Mouse (Mus musculus) stomach, embryonic 15.5 days (tissue): ENCODE measurements at regions not wholly inside any gene's neighbourhood (a gene's known extent, or its start where the extent isn't known, plus 50 kb on each side); places are given as distances from the start of the nearest gene placed in this dataset.

Experiments
- ATAC-seq: fragments of 200-750 bp; cut with Nextera tagmentation; 2 replicates; pipeline ENCODE4 v1.8.0; 2017; ENCODE audit warnings: low read depth, moderate number of reproducible peaks, moderate TSS enrichment; ENCODE audit not compliant: insufficient read depth, low FRiP score
- H3K27ac ChIP-seq: fragments of 300-500 bp; sonication (generic); 2 replicates; pipeline ENCODE4 v1.5.1; 2015; ENCODE audit warnings: mild to moderate bottlenecking, inconsistent platforms
- H3K27me3 ChIP-seq: fragments of 300-500 bp; sonication (generic); replicated peaks from 2 replicates; pipeline ENCODE4 v1.6.1; 2015; ENCODE audit warnings: inconsistent platforms
- H3K36me3 ChIP-seq: fragments of 300-500 bp; sonication (generic); 2 replicates; pipeline ENCODE4 v1.6.1; 2015; ENCODE audit warnings: inconsistent platforms
- H3K4me1 ChIP-seq: fragments of 300-500 bp; sonication (generic); 2 replicates; pipeline ENCODE4 v1.6.1; 2015; ENCODE audit warnings: inconsistent platforms
- H3K4me2 ChIP-seq: fragments of 300-500 bp; sonication (generic); 2 replicates; pipeline ENCODE4 v1.6.1; 2015; ENCODE audit warnings: mild to moderate bottlenecking, inconsistent platforms
- H3K4me3 ChIP-seq: fragments of 300-500 bp; sonication (generic); replicated peaks from 2 replicates; pipeline ENCODE4 v1.5.1; 2015; ENCODE audit warnings: inconsistent platforms
- H3K9ac ChIP-seq: fragments of 300-500 bp; sonication (generic); 2 replicates; pipeline ENCODE4 v1.6.1; 2015; ENCODE audit warnings: inconsistent platforms
- H3K9me3 ChIP-seq: fragments of 300-500 bp; sonication (generic); 2 replicates; pipeline ENCODE4 v1.6.1; 2016; ENCODE audit warnings: inconsistent platforms
- WGBS: fragments of 180-500 bp; shearing (Covaris S2); methylation state at CpG from one replicate; pipeline ENCODE4 v1.1.7; 2015; 5-methylcytosine and 5-hydroxymethylcytosine counted together

GRCm38 (mm10) chr5:106036176-106036575, 159.8 kb downstream of the Zfp326 start:
- Histone ChIP-seq H3K4me1 (no peaks in the 10 kb centered on the region), H3K4me3 (no peak overlapping the region), H3K9ac (no peak overlapping the region), H3K4me2 (peak overlapping the region; percentile 15; the same call in 1 of the 2 replicates), H3K27me3 (no peaks in the 10 kb centered on the region), H3K9me3 (no peaks in the 10 kb centered on the region), H3K36me3 (no peaks in the 10 kb centered on the region), H3K27ac (peak overlapping the region; percentile 27; the same call in 1 of the 2 replicates)
- no peak; the same call in 1 of the 2 replicates for ATAC-seq
- WGBS, result 30% methylated on average over 6 of the region's 6 CpGs

DNA sequence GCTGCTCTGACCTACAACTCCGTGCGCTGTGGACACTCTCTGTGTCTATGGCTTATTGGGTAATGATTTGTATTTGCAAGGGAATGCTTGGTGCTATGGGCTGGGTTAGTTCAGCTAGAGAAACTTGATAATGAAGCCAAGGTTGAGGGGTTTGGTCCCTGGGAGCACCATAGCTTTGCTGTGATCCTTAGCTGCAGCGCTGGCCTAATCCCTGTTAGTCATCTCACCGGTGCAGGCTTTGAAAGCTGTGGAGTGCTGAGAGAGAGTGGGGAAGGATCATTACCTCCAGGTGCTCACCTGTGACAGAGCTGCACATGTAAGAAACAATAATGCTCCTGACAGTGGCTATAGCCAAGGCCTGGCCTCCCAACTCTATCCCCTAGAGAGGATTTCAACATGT, 156.6 kb downstream of the Zfp326 start:
- no peaks in the 10 kb centered on the region for H3K9me3 ChIP-seq
- no peaks in the 10 kb centered on the region for H3K4me1 ChIP-seq
- H3K4me2 ChIP-seq, result no peak overlapping the region
- H3K4me3 ChIP-seq, result no peak overlapping the region
- no peaks in the 10 kb centered on the region for H3K36me3 ChIP-seq
- WGBS, result 81% methylated on average over 4 of the region's 4 CpGs
- no peak overlapping the region for H3K27ac ChIP-seq
- H3K27me3 ChIP-seq, result no peaks in the 10 kb centered on the region
- ATAC-seq, result no peak
- H3K9ac ChIP-seq, result no peak overlapping the region

DNA sequence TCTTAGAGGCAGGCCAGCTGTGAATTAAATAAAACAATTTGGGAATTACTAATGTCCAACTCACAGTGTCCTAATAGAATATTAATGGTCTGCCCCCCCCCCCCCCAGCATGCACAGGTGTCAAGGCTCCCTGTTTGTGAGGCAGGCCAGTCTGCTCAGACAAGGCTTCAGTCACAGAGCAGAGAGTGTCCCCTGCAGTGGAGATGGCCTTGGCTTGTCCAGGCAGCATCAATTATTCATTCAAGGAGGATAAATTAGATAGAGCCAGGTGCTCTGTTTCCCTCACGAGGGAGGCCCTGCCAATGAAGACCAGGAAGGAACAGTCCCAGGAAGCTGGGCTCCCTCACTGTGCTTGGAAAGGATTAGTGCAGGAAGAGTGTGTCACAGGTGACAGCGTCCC, 150.5 kb downstream of the Zfp326 start:
- H3K9me3 ChIP-seq, result no peaks in the 10 kb centered on the region
- H3K4me3 ChIP-seq, result no peak overlapping the region
- no peaks in the 10 kb centered on the region for H3K36me3 ChIP-seq
- no peaks in the 10 kb centered on the region for H3K4me1 ChIP-seq
- no peak overlapping the region for H3K27ac ChIP-seq
- no peaks in the 10 kb centered on the region for H3K27me3 ChIP-seq
- ATAC-seq, result peak; percentile 53; the same call in 1 of the 2 replicates
- 55% methylated on average over 2 of the region's 2 CpGs for WGBS
- H3K9ac ChIP-seq, result no peak overlapping the region
- no peak overlapping the region for H3K4me2 ChIP-seq

DNA sequence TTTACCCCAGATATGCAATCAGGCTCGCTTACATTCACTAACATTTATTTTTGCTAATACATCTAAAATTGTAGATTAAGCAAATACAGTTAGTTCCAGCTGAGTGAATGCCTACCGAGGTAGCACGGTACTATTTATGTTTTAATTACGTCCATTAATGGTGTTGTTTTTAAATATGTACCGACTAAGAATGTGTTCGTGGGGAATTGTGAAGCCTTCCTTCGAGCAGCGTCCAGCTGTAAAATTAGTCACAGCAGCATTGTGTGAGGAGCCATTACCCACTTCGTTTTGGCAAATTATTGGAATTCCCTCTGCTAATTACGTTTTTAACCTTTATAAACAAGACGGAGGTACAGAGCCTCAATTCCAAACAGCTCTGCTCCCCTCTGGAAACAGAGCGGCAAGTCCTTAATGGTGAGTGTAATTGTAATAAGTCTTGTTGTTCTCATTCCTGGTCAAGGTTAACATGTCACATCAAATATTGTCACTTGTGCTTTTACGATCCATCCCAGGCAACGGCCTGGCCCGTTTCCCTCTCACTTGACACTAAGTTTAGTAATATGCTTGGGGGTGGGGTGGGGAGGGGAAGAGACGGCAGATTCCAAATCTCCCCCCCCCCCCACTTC, 128.0 kb downstream of the Zfp326 start:
- 41% methylated on average over 16 of the region's 16 CpGs for WGBS
- Histone ChIP-seq H3K4me2 (no peak overlapping the region), H3K36me3 (no peaks in the 10 kb centered on the region), H3K27ac (no peak overlapping the region), H3K9ac (no peak overlapping the region), H3K4me1 (no peaks in the 10 kb centered on the region), H3K27me3 (0 out of 2 replicates have a peak, but pooled peaks cover 4% of the 10 kb centered on the region), H3K4me3 (no peak overlapping the region), H3K9me3 (no peaks in the 10 kb centered on the region)
- ATAC-seq, result no peak

- no peak overlapping the region for H3K9ac ChIP-seq
- H3K4me1 ChIP-seq, result no peaks in the 10 kb centered on the region
- H3K27ac ChIP-seq, result no peak overlapping the region
- H3K4me2 ChIP-seq, result no peak overlapping the region
- no peak overlapping the region for H3K4me3 ChIP-seq
- H3K9me3 ChIP-seq, result no peaks in the 10 kb centered on the region
- 0 out of 2 replicates have a peak, but pooled peaks cover 4% of the 10 kb centered on the region for H3K27me3 ChIP-seq
- 58% methylated on average over 28 of the region's 28 CpGs for WGBS
- H3K36me3 ChIP-seq, result no peaks in the 10 kb centered on the region
- ATAC-seq, result no peak
Measured at GRCm38 (mm10) chr5:106003321-106004291, 127.2 kb downstream of the Zfp326 start.

- 18% methylated on average over 7 of the region's 7 CpGs for WGBS
- H3K9ac ChIP-seq, result no peak overlapping the region
- H3K27ac ChIP-seq, result no peak overlapping the region
- no peaks in the 10 kb centered on the region for H3K36me3 ChIP-seq
- H3K4me1 ChIP-seq, result no peaks in the 10 kb centered on the region
- 0 out of 2 replicates have a peak, but pooled peaks cover 4% of the 10 kb centered on the region for H3K27me3 ChIP-seq
- no peak overlapping the region for H3K4me3 ChIP-seq
- no peak overlapping the region for H3K4me2 ChIP-seq
- H3K9me3 ChIP-seq, result no peaks in the 10 kb centered on the region
- no peak for ATAC-seq
Measured at GRCm38 (mm10) chr5:106002330-106002729, 126.0 kb downstream of the Zfp326 start.

DNA sequence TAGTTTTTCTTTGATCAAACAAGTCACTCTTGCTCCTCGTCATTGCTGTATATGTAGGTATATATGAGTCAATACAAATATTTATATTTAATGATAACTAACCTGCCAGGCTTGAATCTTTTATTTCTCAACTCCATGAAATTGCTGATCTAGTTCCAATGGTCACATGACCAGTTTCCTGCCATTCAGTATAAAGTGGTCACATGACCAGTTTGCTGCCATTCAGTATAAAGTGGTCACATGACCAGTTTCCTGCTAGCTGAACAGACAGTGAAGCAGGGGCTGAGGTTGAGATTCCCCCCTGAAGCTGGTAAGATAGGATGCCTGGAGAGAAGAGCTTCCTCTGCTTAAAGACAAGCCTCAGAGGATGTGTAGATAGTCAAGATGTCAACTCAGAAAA, 117.9 kb downstream of the Zfp326 start:
- 64% methylated on average over 1 of the region's 1 CpGs for WGBS
- no peak overlapping the region for H3K4me2 ChIP-seq
- ATAC-seq, result no peak

DNA sequence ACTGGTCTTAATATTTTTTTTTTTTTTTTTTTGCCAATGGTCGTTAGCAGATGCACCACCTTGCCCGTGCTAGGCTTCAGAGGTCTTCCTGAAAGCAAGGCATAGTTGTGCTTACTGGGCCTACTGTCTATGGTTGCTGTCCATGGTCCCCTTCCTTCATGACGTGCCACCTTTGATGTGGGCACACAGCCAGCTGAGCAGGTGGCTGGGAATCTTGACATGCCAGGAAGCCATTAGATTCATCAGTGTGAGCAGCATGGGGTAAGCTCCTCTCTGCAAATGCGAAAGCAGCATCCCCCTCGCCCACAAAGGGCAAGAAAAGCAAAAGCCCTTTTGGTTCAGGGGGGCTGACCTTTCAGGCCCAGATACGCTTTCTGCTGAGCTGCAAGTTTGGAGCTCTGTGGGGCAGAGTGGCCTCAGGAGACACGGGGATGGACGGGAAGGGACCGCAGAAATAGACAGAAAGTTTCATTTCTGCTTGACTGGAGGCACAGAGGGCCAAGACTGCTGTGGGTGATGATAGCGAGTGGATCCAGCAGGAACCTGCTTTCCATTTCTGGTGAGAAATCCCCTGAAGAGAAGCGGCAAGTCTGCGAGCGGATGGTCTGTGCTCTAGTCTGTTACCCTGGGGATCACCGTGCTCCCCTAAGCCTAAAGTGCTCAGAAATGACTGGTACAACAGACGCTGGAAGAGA, 116.8 kb downstream of the Zfp326 start:
- Histone ChIP-seq H3K4me1 (no peaks in the 10 kb centered on the region), H3K9ac (no peak overlapping the region), H3K36me3 (no peaks in the 10 kb centered on the region), H3K27ac (no peak overlapping the region), H3K4me3 (no peak overlapping the region), H3K4me2 (no peak overlapping the region), H3K27me3 (no peaks in the 10 kb centered on the region), H3K9me3 (no peaks in the 10 kb centered on the region)
- 70% methylated on average over 15 of the region's 15 CpGs for WGBS
- no peak for ATAC-seq

More for the DNA sequence above, 117.9 kb downstream of the Zfp326 start:
- Histone ChIP-seq H3K4me3 (no peak overlapping the region), H3K9ac (no peak overlapping the region), H3K36me3 (no peaks in the 10 kb centered on the region), H3K9me3 (no peaks in the 10 kb centered on the region), H3K27me3 (no peaks in the 10 kb centered on the region), H3K4me1 (no peaks in the 10 kb centered on the region), H3K27ac (no peak overlapping the region)

DNA sequence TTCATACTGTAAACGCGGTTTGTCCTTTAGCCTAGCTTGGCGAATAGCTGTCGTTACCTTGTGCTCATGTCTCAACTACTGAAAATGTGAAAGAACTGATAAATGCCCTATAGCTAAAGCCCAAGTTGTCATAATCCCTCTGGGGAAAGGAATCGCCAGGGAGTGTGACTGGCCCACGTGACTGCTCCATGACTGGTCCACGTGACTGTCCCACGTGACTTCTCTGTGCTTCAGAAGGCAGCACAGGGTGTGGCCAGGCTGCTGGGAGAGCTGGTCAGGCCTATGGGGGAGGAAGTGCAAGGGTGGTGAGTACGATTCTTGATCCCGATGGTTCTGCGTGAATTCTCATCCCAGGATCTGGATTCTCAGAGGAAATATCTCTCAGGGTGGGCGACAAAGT, 114.4 kb downstream of the Zfp326 start:
- no peak overlapping the region for H3K27ac ChIP-seq
- no peaks in the 10 kb centered on the region for H3K36me3 ChIP-seq
- 87% methylated on average over 12 of the region's 12 CpGs for WGBS
- H3K4me2 ChIP-seq, result no peak overlapping the region
- no peaks in the 10 kb centered on the region for H3K9me3 ChIP-seq
- no peak overlapping the region for H3K4me3 ChIP-seq
- H3K4me1 ChIP-seq, result no peaks in the 10 kb centered on the region
- H3K9ac ChIP-seq, result no peak overlapping the region
- no peak for ATAC-seq
- H3K27me3 ChIP-seq, result no peaks in the 10 kb centered on the region

DNA sequence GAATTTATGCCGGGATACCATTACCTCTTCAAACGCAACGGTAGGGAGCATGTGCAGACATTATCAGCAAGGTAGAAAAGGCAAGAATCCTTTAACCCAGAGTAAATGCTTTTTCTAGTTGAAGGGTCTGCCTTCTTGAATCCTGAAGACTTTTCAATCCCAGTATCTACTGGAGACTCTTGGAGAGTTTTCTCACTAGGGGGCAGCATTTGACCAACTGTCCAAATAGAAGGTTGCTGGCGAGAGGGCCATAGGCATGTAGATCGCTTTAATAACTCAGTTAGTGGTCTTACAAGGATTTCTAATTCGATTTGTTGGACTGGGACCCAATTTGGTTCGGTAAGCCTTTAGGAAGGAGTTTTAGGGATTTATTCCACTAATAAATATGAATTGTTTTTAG, 110.0 kb downstream of the Zfp326 start:
- Histone ChIP-seq H3K9me3 (no peaks in the 10 kb centered on the region), H3K4me2 (no peak overlapping the region), H3K9ac (no peak overlapping the region), H3K27ac (no peak overlapping the region), H3K4me1 (no peaks in the 10 kb centered on the region), H3K36me3 (no peaks in the 10 kb centered on the region), H3K4me3 (no peak overlapping the region), H3K27me3 (no peaks in the 10 kb centered on the region)
- 40% methylated on average over 7 of the region's 7 CpGs for WGBS
- no peak for ATAC-seq

- no peak overlapping the region for H3K27ac ChIP-seq
- no peaks in the 10 kb centered on the region for H3K9me3 ChIP-seq
- no peak overlapping the region for H3K4me2 ChIP-seq
- no peaks in the 10 kb centered on the region for H3K36me3 ChIP-seq
- no peak overlapping the region for H3K4me3 ChIP-seq
- H3K4me1 ChIP-seq, result no peaks in the 10 kb centered on the region
- 65% methylated on average over 5 of the region's 5 CpGs for WGBS
- no peaks in the 10 kb centered on the region for H3K27me3 ChIP-seq
- ATAC-seq, result no peak
- no peak overlapping the region for H3K9ac ChIP-seq
Measured at GRCm38 (mm10) chr5:105983131-105983530, 106.8 kb downstream of the Zfp326 start.

- Histone ChIP-seq H3K9ac (no peak overlapping the region), H3K4me3 (no peak overlapping the region), H3K4me2 (no peak overlapping the region), H3K4me1 (no peaks in the 10 kb centered on the region), H3K27ac (no peak overlapping the region), H3K27me3 (no peaks in the 10 kb centered on the region), H3K9me3 (no peaks in the 10 kb centered on the region), H3K36me3 (no peaks in the 10 kb centered on the region)
- WGBS, result 63% methylated on average over 5 of the region's 5 CpGs
- no peak for ATAC-seq
Measured at GRCm38 (mm10) chr5:105976746-105977145, 100.4 kb downstream of the Zfp326 start.
